Mouse (Mus musculus): ENCODE results near the gene Fam178b.

Gene Fam178b

DNA sequence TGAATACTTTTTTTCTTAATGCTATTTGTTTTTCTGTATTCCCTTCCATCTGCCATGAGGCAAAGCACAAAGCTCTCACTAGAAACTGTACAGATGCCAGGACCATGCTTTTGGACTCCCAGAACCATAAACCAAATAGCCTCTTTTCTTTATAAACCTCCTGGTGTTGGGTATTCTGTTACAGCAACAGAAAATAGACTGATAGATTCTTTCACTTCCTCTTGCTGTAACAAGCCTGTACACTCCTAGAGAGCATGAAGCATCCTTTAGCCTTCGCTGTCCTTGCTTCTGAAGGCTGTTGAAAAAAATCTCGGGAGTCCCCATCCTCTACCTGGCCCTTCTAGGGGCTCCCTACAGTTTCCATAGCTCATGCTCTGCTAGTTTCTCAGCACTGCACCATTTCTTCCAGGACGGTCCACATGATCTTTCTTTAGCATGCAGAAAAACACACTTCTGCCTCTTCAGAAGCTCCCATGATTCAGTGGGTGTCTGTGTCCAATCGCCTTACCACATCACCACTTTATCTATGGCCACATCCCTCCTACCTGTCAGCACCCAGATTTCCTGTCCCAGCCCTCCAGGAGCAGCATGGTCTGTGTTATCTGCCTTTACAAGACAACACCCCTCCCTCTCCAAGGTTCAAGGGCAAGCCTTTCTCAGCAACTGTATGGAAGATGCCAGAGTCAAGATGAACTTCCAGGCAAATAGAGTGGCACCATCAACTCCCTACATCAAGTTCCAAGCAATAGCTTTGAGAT, 25.1 kb downstream of the Fam178b start:
- Histone ChIP-seq H3K27me3 (ENCODE audit: control insufficient read depth, insufficient read depth, low read length, poor library complexity, severe bottlenecking) (no peaks in the 10 kb centered on the region), H3K36me3 (ENCODE audit: control insufficient read depth, insufficient read depth, low read length, poor library complexity, severe bottlenecking) (no peaks in the 10 kb centered on the region)
- DNase-seq (ENCODE audit: low read depth, low spot score): no peak

- DNase-seq (ENCODE audit: low read depth, low spot score): no peak
- Histone ChIP-seq H3K27me3 (ENCODE audit: control insufficient read depth, insufficient read depth, low read length, poor library complexity, severe bottlenecking) (no peaks in the 10 kb centered on the region), H3K36me3 (ENCODE audit: control insufficient read depth, insufficient read depth, low read length, poor library complexity, severe bottlenecking) (no peaks in the 10 kb centered on the region)
Measured at GRCm38 (mm10) chr1:36656233-36656632, 26.8 kb downstream of the Fam178b start.

DNA sequence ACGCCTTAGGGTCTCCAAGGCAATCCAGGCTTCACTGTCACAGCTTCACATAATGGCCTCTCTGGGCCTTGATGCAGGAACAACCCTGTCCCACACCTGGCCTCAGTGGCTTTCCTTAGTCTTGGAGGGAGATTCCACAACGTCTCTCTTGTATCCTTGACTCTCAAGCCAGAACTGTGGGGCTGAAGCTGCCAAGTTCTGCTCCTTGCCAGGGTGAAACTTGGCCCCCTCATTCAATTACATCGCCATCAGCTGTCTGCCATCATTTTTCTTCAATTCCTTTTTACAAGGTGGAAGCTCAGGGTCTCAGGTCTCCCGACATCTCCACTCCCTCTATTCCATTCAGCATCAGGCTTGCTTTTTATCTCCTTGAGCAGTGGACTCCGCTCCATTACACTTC, 27.9 kb downstream of the Fam178b start:
- no peak for DNase-seq (ENCODE audit: low read depth, low spot score)
- no peaks in the 10 kb centered on the region for H3K36me3 ChIP-seq (ENCODE audit: control insufficient read depth, insufficient read depth, low read length, poor library complexity, severe bottlenecking)
- no peaks in the 10 kb centered on the region for H3K27me3 ChIP-seq (ENCODE audit: control insufficient read depth, insufficient read depth, low read length, poor library complexity, severe bottlenecking)

DNA sequence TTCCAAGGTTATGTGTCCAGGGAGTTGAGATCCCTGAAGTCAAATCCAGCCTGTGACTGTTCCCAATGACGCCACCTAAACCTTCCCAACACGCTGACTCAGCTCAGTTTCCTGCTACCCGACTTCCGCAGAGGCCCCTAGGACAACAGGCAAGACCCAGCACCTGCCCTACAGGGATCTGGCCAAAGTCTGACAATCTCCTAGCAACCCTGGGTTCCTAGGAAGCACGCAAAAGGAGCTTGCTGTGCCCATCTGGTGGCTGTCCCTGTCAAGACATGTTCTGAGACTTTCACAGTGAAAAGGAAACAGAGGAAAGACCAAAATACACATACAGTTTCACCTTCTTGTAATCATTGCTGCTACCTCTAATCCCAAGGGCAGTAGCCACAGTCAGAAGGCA, 35.4 kb downstream of the Fam178b start:
- no peak for DNase-seq (ENCODE audit: low read depth, low spot score)
- no peaks in the 10 kb centered on the region for H3K36me3 ChIP-seq (ENCODE audit: control insufficient read depth, insufficient read depth, low read length, poor library complexity, severe bottlenecking)

GRCm38 (mm10) chr1:36646285-36646684, 36.7 kb downstream of the Fam178b start:
- H3K36me3 ChIP-seq (ENCODE audit: control insufficient read depth, insufficient read depth, low read length, poor library complexity, severe bottlenecking): no peaks in the 10 kb centered on the region
- no peaks in the 10 kb centered on the region for H3K27me3 ChIP-seq (ENCODE audit: control insufficient read depth, insufficient read depth, low read length, poor library complexity, severe bottlenecking)
- DNase-seq (ENCODE audit: low read depth, low spot score): no peak

More for the DNA sequence above, 35.4 kb downstream of the Fam178b start:
- H3K27me3 ChIP-seq (ENCODE audit: control insufficient read depth, insufficient read depth, low read length, poor library complexity, severe bottlenecking): no peaks in the 10 kb centered on the region

DNA sequence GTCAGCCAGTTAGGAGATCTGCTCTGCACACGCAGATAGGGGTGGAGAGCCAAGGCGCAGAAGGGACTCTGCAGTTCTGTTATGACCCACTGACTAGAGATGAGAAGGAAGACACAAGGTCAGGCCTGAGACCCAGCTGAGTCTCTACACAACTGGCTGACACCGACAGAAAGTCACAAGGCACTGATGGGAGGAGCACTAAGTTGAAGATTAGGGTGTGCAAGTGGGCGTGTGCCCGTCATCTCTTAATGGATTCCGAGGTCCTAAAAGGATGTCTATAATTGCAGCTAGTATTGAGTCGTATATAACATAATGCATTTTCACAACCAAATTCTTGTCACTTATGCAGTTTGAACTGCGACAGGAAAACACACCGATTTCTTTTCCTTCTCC, 38.4 kb downstream of the Fam178b start:
- no peaks in the 10 kb centered on the region for H3K36me3 ChIP-seq (ENCODE audit: control insufficient read depth, insufficient read depth, low read length, poor library complexity, severe bottlenecking)
- no peaks in the 10 kb centered on the region for H3K27me3 ChIP-seq (ENCODE audit: control insufficient read depth, insufficient read depth, low read length, poor library complexity, severe bottlenecking)
- DNase-seq (ENCODE audit: low read depth, low spot score): no peak

DNA sequence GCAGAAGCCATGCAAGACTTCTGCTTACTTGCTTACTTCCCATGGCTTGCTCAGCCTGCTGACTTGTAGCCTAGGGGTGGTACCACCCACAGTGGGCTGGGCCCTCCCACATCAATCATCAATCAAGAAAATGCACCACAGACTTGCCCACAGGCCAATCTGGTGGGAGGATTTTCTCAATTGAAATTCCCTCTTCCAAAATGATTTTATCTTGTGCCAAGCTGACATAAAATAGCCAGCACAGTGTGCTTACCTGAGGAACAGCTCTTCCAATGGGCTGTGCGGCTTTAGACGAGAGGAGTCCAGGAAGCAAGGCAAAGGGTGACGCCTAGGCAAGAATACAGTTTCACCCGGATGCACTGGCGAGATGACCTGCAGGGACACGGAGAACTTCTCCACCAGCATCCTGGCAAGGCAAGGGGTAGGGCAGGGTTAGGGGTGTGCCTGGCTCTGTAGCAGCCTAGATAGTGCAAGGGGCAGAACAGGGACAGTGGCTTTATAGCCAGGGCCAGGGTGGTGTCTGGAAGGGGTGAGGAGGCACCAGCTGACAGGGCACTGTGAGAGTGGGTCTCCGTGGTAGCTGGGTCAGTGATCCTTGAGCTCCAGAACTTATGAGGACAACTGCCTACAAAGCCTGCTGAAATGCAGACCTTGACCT, 38.9 kb downstream of the Fam178b start:
- H3K36me3 ChIP-seq (ENCODE audit: control insufficient read depth, insufficient read depth, low read length, poor library complexity, severe bottlenecking): no peaks in the 10 kb centered on the region
- DNase-seq (ENCODE audit: low read depth, low spot score): no peak
- no peaks in the 10 kb centered on the region for H3K27me3 ChIP-seq (ENCODE audit: control insufficient read depth, insufficient read depth, low read length, poor library complexity, severe bottlenecking)

DNA sequence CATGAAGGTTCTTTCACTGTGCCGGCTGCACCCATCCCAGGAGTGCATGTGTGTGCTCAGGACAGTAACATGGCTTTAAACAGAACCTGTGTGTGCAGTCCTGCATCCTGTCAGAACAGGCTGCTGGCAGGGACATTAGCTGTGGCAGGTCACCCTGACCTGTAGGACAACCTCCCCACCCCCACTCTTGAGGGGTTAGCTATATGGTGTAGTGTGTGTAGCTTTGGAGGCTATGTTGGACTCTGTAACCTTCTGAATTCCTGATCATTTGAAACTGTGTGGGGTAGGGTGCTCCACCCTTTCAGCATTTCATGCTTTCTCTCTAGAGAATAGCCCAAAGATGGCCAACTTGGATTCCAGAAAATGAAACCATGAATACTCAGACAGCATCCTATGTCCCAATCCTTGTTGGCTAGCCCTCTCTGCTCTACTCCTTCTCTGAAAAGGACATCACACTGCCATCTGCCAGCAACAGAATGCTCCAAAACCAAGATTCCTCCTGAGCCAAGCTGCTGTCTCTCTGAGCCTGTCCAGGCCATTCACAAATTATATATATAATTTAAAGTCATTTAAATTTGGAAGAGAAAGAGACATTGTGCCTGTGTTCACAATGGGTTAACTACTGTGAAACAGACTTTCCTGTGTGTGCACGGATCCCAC, 47.0 kb downstream of the Fam178b start:
- no peaks in the 10 kb centered on the region for H3K36me3 ChIP-seq (ENCODE audit: control insufficient read depth, insufficient read depth, low read length, poor library complexity, severe bottlenecking)
- no peak for DNase-seq (ENCODE audit: low read depth, low spot score)
- H3K27me3 ChIP-seq (ENCODE audit: control insufficient read depth, insufficient read depth, low read length, poor library complexity, severe bottlenecking): no peaks in the 10 kb centered on the region

- peak; percentile 65 for DNase-seq (ENCODE audit: low read depth, low spot score)
- H3K27me3 ChIP-seq (ENCODE audit: control insufficient read depth, insufficient read depth, low read length, poor library complexity, severe bottlenecking): no peaks in the 10 kb centered on the region
- H3K36me3 ChIP-seq (ENCODE audit: control insufficient read depth, insufficient read depth, low read length, poor library complexity, severe bottlenecking): no peaks in the 10 kb centered on the region
Measured at GRCm38 (mm10) chr1:36634940-36635339, 48.0 kb downstream of the Fam178b start.

DNA sequence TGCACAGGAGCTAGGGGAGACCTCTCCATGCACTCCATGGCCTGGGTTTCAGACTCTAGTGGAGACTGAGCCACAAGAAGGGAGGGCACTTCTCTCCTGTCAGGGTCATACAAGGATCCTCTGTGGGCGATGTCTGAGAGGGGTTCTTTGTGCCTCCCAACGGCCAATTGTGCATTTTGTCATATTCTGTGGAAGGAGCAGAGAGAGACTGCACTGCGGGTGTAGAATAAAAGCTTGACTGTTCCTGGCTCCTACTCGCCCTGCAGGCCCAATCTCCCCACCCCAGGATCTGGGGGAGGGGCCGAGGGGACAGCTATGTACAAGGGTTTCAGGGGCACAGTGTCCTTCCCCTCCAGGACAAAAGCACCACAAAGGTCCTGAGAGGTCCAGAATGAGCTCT, 49.1 kb downstream of the Fam178b start:
- no peak for DNase-seq (ENCODE audit: low read depth, low spot score)
- Histone ChIP-seq H3K36me3 (ENCODE audit: control insufficient read depth, insufficient read depth, low read length, poor library complexity, severe bottlenecking) (no peaks in the 10 kb centered on the region), H3K27me3 (ENCODE audit: control insufficient read depth, insufficient read depth, low read length, poor library complexity, severe bottlenecking) (no peaks in the 10 kb centered on the region)

DNA sequence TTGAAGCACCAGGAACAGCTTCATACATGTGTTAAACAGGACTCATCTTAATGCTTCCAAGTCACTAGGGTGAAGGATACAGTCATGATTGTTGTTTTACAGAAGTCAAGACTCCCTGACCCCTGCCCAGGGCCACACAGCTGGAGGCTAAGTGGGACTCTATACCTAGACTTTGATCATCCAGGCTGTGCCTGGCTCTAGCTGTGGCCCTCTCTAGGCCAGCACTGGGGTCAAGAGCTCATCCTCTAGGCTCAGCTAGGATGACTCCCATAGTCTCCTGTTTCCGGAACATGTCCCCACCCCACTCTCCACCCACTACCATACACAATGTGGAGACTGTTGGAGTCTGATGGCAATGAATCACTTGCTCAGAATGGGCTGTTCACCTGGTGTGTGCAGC, 50.1 kb downstream of the Fam178b start:
- Histone ChIP-seq H3K27me3 (ENCODE audit: control insufficient read depth, insufficient read depth, low read length, poor library complexity, severe bottlenecking) (no peaks in the 10 kb centered on the region), H3K36me3 (ENCODE audit: control insufficient read depth, insufficient read depth, low read length, poor library complexity, severe bottlenecking) (no peaks in the 10 kb centered on the region)
- no peak for DNase-seq (ENCODE audit: low read depth, low spot score)

- Histone ChIP-seq H3K27me3 (ENCODE audit: control insufficient read depth, insufficient read depth, low read length, poor library complexity, severe bottlenecking) (no peaks in the 10 kb centered on the region), H3K36me3 (ENCODE audit: control insufficient read depth, insufficient read depth, low read length, poor library complexity, severe bottlenecking) (no peaks in the 10 kb centered on the region)
- no peak for DNase-seq (ENCODE audit: low read depth, low spot score)
Measured at GRCm38 (mm10) chr1:36632090-36632489, 50.9 kb downstream of the Fam178b start.

DNA sequence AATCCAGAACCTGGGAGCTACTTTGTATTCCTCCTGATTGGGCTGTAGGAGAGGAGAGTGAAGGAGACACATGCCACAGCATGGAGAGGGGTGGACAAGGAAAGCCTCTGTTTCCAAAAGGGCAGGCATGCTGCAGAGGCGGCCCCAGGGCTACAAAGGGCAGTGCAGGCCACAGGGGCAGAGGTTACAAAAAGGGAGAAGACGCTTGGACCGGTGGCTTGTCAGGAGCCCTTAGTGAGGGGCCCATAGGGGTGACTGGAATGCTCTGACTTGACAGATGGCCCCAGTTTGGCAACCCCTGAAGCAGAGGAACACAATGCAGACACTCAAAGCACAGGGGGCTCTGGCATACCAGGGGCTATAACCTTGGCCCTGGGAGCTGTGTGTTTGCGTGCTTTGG, 51.6 kb downstream of the Fam178b start:
- Histone ChIP-seq H3K36me3 (ENCODE audit: control insufficient read depth, insufficient read depth, low read length, poor library complexity, severe bottlenecking) (no peaks in the 10 kb centered on the region), H3K27me3 (ENCODE audit: control insufficient read depth, insufficient read depth, low read length, poor library complexity, severe bottlenecking) (no peaks in the 10 kb centered on the region)
- no peak for DNase-seq (ENCODE audit: low read depth, low spot score)

DNA sequence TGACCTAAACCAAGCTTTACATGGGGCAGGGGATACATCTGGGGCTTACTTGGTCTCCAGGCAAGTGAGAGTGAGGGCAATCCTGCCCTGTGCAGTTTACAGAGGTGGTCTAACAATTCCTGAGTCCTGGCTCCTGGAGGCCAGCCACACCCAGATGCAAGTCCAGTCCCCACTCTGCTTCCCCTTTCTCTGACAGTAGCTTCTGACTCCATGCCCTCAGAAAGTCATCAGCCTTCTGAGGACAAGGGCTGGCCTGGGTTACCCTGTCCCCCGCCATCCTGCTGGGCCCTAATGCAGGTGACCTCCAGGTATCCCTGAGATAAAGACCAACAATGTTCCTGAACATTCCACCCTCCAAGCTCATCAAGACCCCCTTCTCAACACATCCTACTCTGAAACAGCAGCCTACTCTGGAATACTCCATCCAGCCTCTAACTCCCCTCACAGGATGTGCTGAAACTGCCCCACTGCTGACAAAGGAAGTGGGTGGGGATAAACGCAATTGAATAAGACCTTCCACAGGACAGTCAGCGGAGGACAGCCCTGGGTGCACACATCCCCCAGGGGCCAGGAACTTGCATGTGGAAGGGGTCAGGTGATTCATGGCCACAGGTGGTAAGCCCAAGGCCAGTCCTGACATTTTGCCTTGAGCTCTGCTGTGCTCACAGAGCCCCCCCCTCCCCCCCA, 52.8 kb downstream of the Fam178b start:
- DNase-seq (ENCODE audit: low read depth, low spot score): no peak
- Histone ChIP-seq H3K36me3 (ENCODE audit: control insufficient read depth, insufficient read depth, low read length, poor library complexity, severe bottlenecking) (no peaks in the 10 kb centered on the region), H3K27me3 (ENCODE audit: control insufficient read depth, insufficient read depth, low read length, poor library complexity, severe bottlenecking) (no peaks in the 10 kb centered on the region)

- DNase-seq (ENCODE audit: low read depth, low spot score): no peak
- H3K36me3 ChIP-seq (ENCODE audit: control insufficient read depth, insufficient read depth, low read length, poor library complexity, severe bottlenecking): no peaks in the 10 kb centered on the region
- no peaks in the 10 kb centered on the region for H3K27me3 ChIP-seq (ENCODE audit: control insufficient read depth, insufficient read depth, low read length, poor library complexity, severe bottlenecking)
Measured at GRCm38 (mm10) chr1:36628585-36628984, 54.4 kb downstream of the Fam178b start.
